Mouse (Mus musculus): ENCODE measurements around the gene Taar1. TPM values are rescaled to one million over a fixed set of nuclear protein-coding genes. Genes with fewer than 3 reads are reported as not detected.

Taar1 gene
- total RNA-seq, 2 experiments from 2014 or later: not detected

GRCm38 (mm10) chr10:23970656-23971165 lies 50.6 kb downstream of the Taar1 start, which contains the start of gene Taar5:
Gene Taar5, plus strand, starts transcription at chr10:23970706.
- intact Hi-C loops (cut with DNase I): loop anchor here (10.0 kb wide), 1 partner anchor 144 kb away; no protein-coding TSS in a partner anchor
- no peak for DNase-seq

Other genes with a start within 250 kb of the Taar1 start
- gene Rps12, start 133.1 kb upstream of the Taar1 start, total RNA-seq (2021): 100 to 1,000 TPM; 369 TPM
- 10 to 100 TPM; 23.4 to 26.9 TPM for gene Slc18b1, start 123.4 kb upstream of the Taar1 start, total RNA-seq (2021)
- under 1 TPM in 1 of 2 experiments, not detected in 1; 0.20 TPM for gene Vnn3, start 68.9 kb upstream of the Taar1 start, total RNA-seq (2021)
- under 1 TPM; 0.32 to 0.38 TPM for gene Vnn1, start 25.7 kb upstream of the Taar1 start, total RNA-seq (2021)
- gene Taar2, start 18.2 kb downstream of the Taar1 start, total RNA-seq (2021): not detected
- not detected for gene Taar3, start 29.2 kb downstream of the Taar1 start, total RNA-seq (2021)
- gene Taar4, start 40.1 kb downstream of the Taar1 start, total RNA-seq (2021): not detected
- gene Taar5, start 50.4 kb downstream of the Taar1 start, total RNA-seq (2021): not detected
- gene Taar6, start 65.3 kb downstream of the Taar1 start, total RNA-seq (2021): not detected
- not detected for gene Taar7a, start 73.1 kb downstream of the Taar1 start, total RNA-seq (2021)
- not detected for gene Taar7b, start 79.6 kb downstream of the Taar1 start, total RNA-seq (2021)
- not detected for gene Taar7d, start 106.9 kb downstream of the Taar1 start, total RNA-seq (2021)
- gene Taar7e, start 117.3 kb downstream of the Taar1 start, total RNA-seq (2021): not detected
- gene Taar7f, start 129.2 kb downstream of the Taar1 start, total RNA-seq (2021): not detected
- not detected for gene Taar8a, start 156.1 kb downstream of the Taar1 start, total RNA-seq (2021)
- not detected for gene Taar8b, start 171.9 kb downstream of the Taar1 start, total RNA-seq (2021)
- not detected for gene Taar8c, start 181.6 kb downstream of the Taar1 start, total RNA-seq (2021)
- gene Taar9, start 189.2 kb downstream of the Taar1 start, total RNA-seq (2021): not detected
- gene Stx7, start 228.9 kb downstream of the Taar1 start, total RNA-seq (2021): 100 to 1,000 TPM; 258 to 263 TPM